Mouse (Mus musculus) limb, embryonic 15.5 days (tissue): ENCODE data around the gene Faap100. TPM values are rescaled to one million over a fixed set of nuclear protein-coding genes. Genes with fewer than 3 reads are reported as not detected.
"Not testable (repeated sequence)": the region's sequence is repeated elsewhere in the genome, so short reads cannot be mapped to it uniquely, and the experiment has no call there.

ENCODE experiments used
- ATAC-seq: fragments of 200-750 bp; cut with Nextera tagmentation; 2 replicates; pipeline ENCODE4 v1.8.0; 2017; ENCODE audit warnings: low read depth, moderate TSS enrichment; ENCODE audit not compliant: insufficient number of reproducible peaks, low FRiP score, low TSS enrichment
- H3K27ac ChIP-seq: fragments of 300-500 bp; sonication (generic); 2 replicates; pipeline ENCODE4 v1.5.1; 2015; ENCODE audit warnings: moderate library complexity, mild to moderate bottlenecking, inconsistent platforms
- H3K27me3 ChIP-seq: fragments of 300-500 bp; sonication (generic); 2 replicates; pipeline ENCODE4 v1.6.1; 2015; ENCODE audit warnings: inconsistent platforms
- H3K36me3 ChIP-seq: fragments of 300-500 bp; sonication (generic); 2 replicates; pipeline ENCODE4 v1.6.1; 2015; ENCODE audit warnings: inconsistent platforms
- H3K4me1 ChIP-seq: fragments of 300-500 bp; sonication (generic); 2 replicates; pipeline ENCODE4 v1.6.1; 2015; ENCODE audit warnings: inconsistent platforms
- H3K4me2 ChIP-seq: fragments of 300-500 bp; sonication (generic); 2 replicates; pipeline ENCODE4 v1.6.1; 2015; ENCODE audit warnings: mild to moderate bottlenecking, inconsistent platforms
- H3K4me3 ChIP-seq: fragments of 300-500 bp; sonication (generic); 2 replicates; pipeline ENCODE4 v1.5.1; 2015; ENCODE audit warnings: mild to moderate bottlenecking, inconsistent platforms
- H3K9ac ChIP-seq: fragments of 300-500 bp; sonication (generic); 2 replicates; pipeline ENCODE4 v1.6.1; 2015; ENCODE audit warnings: inconsistent platforms
- H3K9me3 ChIP-seq: fragments of 300-500 bp; sonication (generic); 2 replicates; pipeline ENCODE4 v1.6.1; 2016; ENCODE audit warnings: inconsistent platforms
- WGBS: fragments of 180-500 bp; shearing (Covaris S2); methylation state at CpG from one replicate; pipeline ENCODE4 v1.1.7; 2015; 5-methylcytosine and 5-hydroxymethylcytosine counted together
- polyA plus RNA-seq: library from polyadenylated mRNA; unstranded; fragments of >200 nt; fragmentation: Nextera tagmentation; extraction: Ambion mirVana; gene quantifications from 2 replicates; pipeline ENCODE4 v1.2.1, GENCODE M21; 2015

Gene Faap100
- polyA plus RNA-seq, 1 experiment from 2014 or later, result 33.1 TPM

- Histone ChIP-seq H3K4me1 (peaks cover 77% of the 10 kb centered on the region), H3K27ac (no peak overlapping the region)
These were observed 23.1 kb downstream of the Faap100 start for GRCm38 (mm10) chr11:120355277-120356039.

GRCm38 (mm10) chr11:120354304-120355276 is 24.0 kb downstream of the Faap100 start:
- Histone ChIP-seq H3K36me3 (no peaks in the 10 kb centered on the region), H3K27me3 (no peaks in the 10 kb centered on the region), H3K27ac (no peak overlapping the region), H3K4me3 (no peak overlapping the region), H3K9ac (no peak overlapping the region), H3K4me1 (peaks cover 77% of the 10 kb centered on the region), H3K9me3 (no peaks in the 10 kb centered on the region), H3K4me2 (no peak overlapping the region)
- no peak for ATAC-seq
- WGBS, result 78% methylated on average over 17 of the region's 17 CpGs

More at GRCm38 (mm10) chr11:120355277-120356039, 23.1 kb downstream of the Faap100 start:
- Histone ChIP-seq H3K4me2 (no peak overlapping the region), H3K27me3 (no peaks in the 10 kb centered on the region), H3K4me3 (no peak overlapping the region), H3K9me3 (no peaks in the 10 kb centered on the region), H3K9ac (no peak overlapping the region), H3K36me3 (no peaks in the 10 kb centered on the region)
- ATAC-seq, result no peak
- WGBS, result 62% methylated on average over 5 of the region's 5 CpGs

GRCm38 (mm10) chr11:120353500-120354303 is 24.9 kb downstream of the Faap100 start:
- no peaks in the 10 kb centered on the region for H3K36me3 ChIP-seq
- H3K4me1 ChIP-seq, result peaks cover 75% of the 10 kb centered on the region
- H3K9ac ChIP-seq, result no peak overlapping the region
- 0 out of 2 replicates have a peak overlapping the region, but pooled peaks have one; percentile 99 for H3K27ac ChIP-seq
- no peaks in the 10 kb centered on the region for H3K27me3 ChIP-seq
- H3K4me2 ChIP-seq, result 0 out of 2 replicates have a peak overlapping the region, but pooled peaks have one; percentile 8
- no peak for ATAC-seq
- 26% methylated on average over 26 of the region's 26 CpGs for WGBS
- H3K9me3 ChIP-seq, result no peaks in the 10 kb centered on the region
- no peak overlapping the region for H3K4me3 ChIP-seq

- Histone ChIP-seq H3K27ac (peak overlapping the region; percentile 99), H3K27me3 (no peaks in the 10 kb centered on the region), H3K4me1 (peaks cover 65% of the 10 kb centered on the region), H3K4me3 (no peak overlapping the region), H3K9me3 (no peaks in the 10 kb centered on the region), H3K4me2 (no peak overlapping the region), H3K36me3 (no peaks in the 10 kb centered on the region), H3K9ac (no peak overlapping the region)
- WGBS, result 51% methylated on average over 13 of the region's 13 CpGs
- no peak for ATAC-seq
These were observed 25.8 kb downstream of the Faap100 start for GRCm38 (mm10) chr11:120352571-120353290.

GRCm38 (mm10) chr11:120352093-120352350 is 26.5 kb downstream of the Faap100 start:
- Histone ChIP-seq H3K27ac (peak overlapping the region; percentile 99), H3K4me1 (peaks cover 58% of the 10 kb centered on the region)
- not testable (repeated sequence) for H3K27me3 ChIP-seq, H3K36me3 ChIP-seq, H3K9ac ChIP-seq, H3K4me3 ChIP-seq, H3K4me2 ChIP-seq, ATAC-seq, H3K9me3 ChIP-seq
- WGBS, result 83% methylated on average over 5 of the region's 5 CpGs

- Histone ChIP-seq H3K27ac (peak overlapping the region; percentile 99), H3K36me3 (0 out of 2 replicates have a peak, but pooled peaks cover 3% of the 10 kb centered on the region), H3K9me3 (no peaks in the 10 kb centered on the region), H3K9ac (no peak overlapping the region), H3K4me3 (no peak overlapping the region), H3K4me2 (0 out of 2 replicates have a peak overlapping the region, but pooled peaks have one; percentile 87), H3K27me3 (no peaks in the 10 kb centered on the region), H3K4me1 (peaks cover 57% of the 10 kb centered on the region)
- WGBS, result 83% methylated on average over 10 of the region's 10 CpGs
- no peak for ATAC-seq
These were observed 27.1 kb downstream of the Faap100 start for GRCm38 (mm10) chr11:120351250-120352092.

GRCm38 (mm10) chr11:120350711-120351110 is 27.9 kb downstream of the Faap100 start:
- peaks cover 56% of the 10 kb centered on the region for H3K4me1 ChIP-seq
- no peak overlapping the region for H3K9ac ChIP-seq
- no peaks in the 10 kb centered on the region for H3K27me3 ChIP-seq

GRCm38 (mm10) chr11:120349986-120350702 is 28.4 kb downstream of the Faap100 start:
- H3K4me1 ChIP-seq, result peaks cover 56% of the 10 kb centered on the region
- peak overlapping the region; percentile 87 for H3K9ac ChIP-seq
- no peaks in the 10 kb centered on the region for H3K27me3 ChIP-seq
- peak; percentile 70 for ATAC-seq
- WGBS, result under 1% methylated on average over 67 of the region's 68 CpGs
- H3K36me3 ChIP-seq, result peaks cover 7% of the 10 kb centered on the region
- no peaks in the 10 kb centered on the region for H3K9me3 ChIP-seq
- H3K27ac ChIP-seq, result peak overlapping the region; percentile 99
- H3K4me2 ChIP-seq, result peak overlapping the region; percentile 87
- peak overlapping the region; percentile 98 for H3K4me3 ChIP-seq

More at GRCm38 (mm10) chr11:120350711-120351110, 27.9 kb downstream of the Faap100 start:
- Histone ChIP-seq H3K36me3 (0 out of 2 replicates have a peak, but pooled peaks cover 4% of the 10 kb centered on the region), H3K9me3 (no peaks in the 10 kb centered on the region), H3K27ac (peak overlapping the region; percentile 99), H3K4me3 (peak overlapping the region; percentile 98), H3K4me2 (peak overlapping the region; percentile 87)
- no peak for ATAC-seq
- 10% methylated on average over 11 of the region's 11 CpGs for WGBS

- H3K36me3 ChIP-seq, result peaks cover 13% of the 10 kb centered on the region
- WGBS, result 2% methylated on average over 16 of the region's 16 CpGs
- ATAC-seq, result 0 out of 2 replicates have a peak, but pooled peaks have one; percentile 0
These were observed 29.1 kb downstream of the Faap100 start for GRCm38 (mm10) chr11:120349371-120349985.

More at GRCm38 (mm10) chr11:120349371-120349985, 29.1 kb downstream of the Faap100 start:
- H3K9me3 ChIP-seq, result no peaks in the 10 kb centered on the region
- peak overlapping the region; percentile 98 for H3K4me3 ChIP-seq
- H3K4me2 ChIP-seq, result peak overlapping the region; percentile 87
- no peaks in the 10 kb centered on the region for H3K27me3 ChIP-seq
- H3K27ac ChIP-seq, result peak overlapping the region; percentile 99
- peaks cover 57% of the 10 kb centered on the region for H3K4me1 ChIP-seq
- peak overlapping the region; percentile 87 for H3K9ac ChIP-seq
